Mouse (Mus musculus) liver, embryonic 13.5 days (tissue): ENCODE measurements around the gene Ostn. TPM values are rescaled to one million over a fixed set of nuclear protein-coding genes. Genes with fewer than 3 reads are reported as not detected.
"Not testable (repeated sequence)": the region's sequence is repeated elsewhere in the genome, so short reads cannot be mapped to it uniquely, and the experiment has no call there.

Source experiments
- ATAC-seq: fragments of 200-750 bp; cut with Nextera tagmentation; 2 replicates; pipeline ENCODE4 v1.8.0; 2017; ENCODE audit warnings: low read depth, mild to moderate bottlenecking, moderate number of reproducible peaks, moderate library complexity
- DNase-seq: peaks from one replicate; pipeline ENCODE4 v3.0.0; 2022
- H3K27ac ChIP-seq: fragments of 300-500 bp; sonication (generic); 2 replicates; pipeline ENCODE4 v1.5.1; 2015; ENCODE audit warnings: moderate library complexity, mild to moderate bottlenecking, inconsistent platforms
- H3K27me3 ChIP-seq: fragments of 300-500 bp; sonication (generic); 2 replicates; pipeline ENCODE4 v1.6.1; 2015; ENCODE audit warnings: mild to moderate bottlenecking, inconsistent platforms
- H3K36me3 ChIP-seq: fragments of 300-500 bp; sonication (generic); 2 replicates; pipeline ENCODE4 v1.6.1; 2015; ENCODE audit warnings: mild to moderate bottlenecking, inconsistent platforms
- H3K4me1 ChIP-seq: fragments of 300-500 bp; sonication (generic); replicated peaks from 2 replicates; pipeline ENCODE4 v1.6.1; 2015; ENCODE audit warnings: inconsistent platforms
- H3K4me2 ChIP-seq: fragments of 300-500 bp; sonication (generic); 2 replicates; pipeline ENCODE4 v1.6.1; 2015; ENCODE audit warnings: inconsistent platforms, mild to moderate bottlenecking, moderate library complexity
- H3K4me3 ChIP-seq: fragments of 300-500 bp; sonication (generic); replicated peaks from 2 replicates; pipeline ENCODE4 v1.5.1; 2015; ENCODE audit warnings: mild to moderate bottlenecking, inconsistent platforms
- H3K9ac ChIP-seq: fragments of 300-500 bp; sonication (generic); 2 replicates; pipeline ENCODE4 v1.6.1; 2015; ENCODE audit warnings: mild to moderate bottlenecking, inconsistent platforms
- H3K9me3 ChIP-seq: fragments of 300-500 bp; sonication (generic); replicated peaks from 2 replicates; pipeline ENCODE4 v1.6.1; 2016; ENCODE audit warnings: inconsistent platforms
- WGBS: fragments of 180-500 bp; shearing (Covaris S2); methylation state at CpG from one replicate; pipeline ENCODE4 v1.1.7; 2015; ENCODE audit not compliant: insufficient replicate concordance; 5-methylcytosine and 5-hydroxymethylcytosine counted together
- polyA plus RNA-seq: library from polyadenylated mRNA; unstranded; fragments of >200 nt; fragmentation: Nextera tagmentation; extraction: Ambion mirVana; gene quantifications from 2 replicates; pipeline ENCODE4 v1.2.1, GENCODE M21; 2015

Gene Ostn
- not detected in 2 replicates for polyA plus RNA-seq

GRCm38 (mm10) chr16:27307189-27307588 is at the start of gene Ostn:
Gene Ostn, plus strand, starts transcription at chr16:27307489.
- not testable (repeated sequence) for H3K36me3 ChIP-seq, H3K4me1 ChIP-seq, H3K9ac ChIP-seq, ATAC-seq, H3K4me2 ChIP-seq, H3K27me3 ChIP-seq, H3K27ac ChIP-seq, H3K9me3 ChIP-seq, H3K4me3 ChIP-seq, DNase-seq
- 54% methylated on average over 4 of the region's 4 CpGs for WGBS

GRCm38 (mm10) chr16:27268748-27269147 is 38.5 kb upstream of the Ostn start:
- Histone ChIP-seq H3K9me3 (no peaks in the 10 kb centered on the region), H3K4me2 (no peak overlapping the region), H3K36me3 (no peaks in the 10 kb centered on the region), H3K4me1 (no peaks in the 10 kb centered on the region), H3K4me3 (no peak overlapping the region), H3K27ac (no peak overlapping the region), H3K9ac (no peak overlapping the region), H3K27me3 (no peaks in the 10 kb centered on the region)
- 49% methylated on average over 4 of the region's 4 CpGs for WGBS
- no peak for DNase-seq
- no peak for ATAC-seq

- 70% methylated on average over 3 of the region's 3 CpGs for WGBS
- H3K9ac ChIP-seq, result no peak overlapping the region
- no peak overlapping the region for H3K27ac ChIP-seq
- H3K36me3 ChIP-seq, result no peaks in the 10 kb centered on the region
- DNase-seq (no peak), ATAC-seq (no peak)
- H3K4me3 ChIP-seq, result no peak overlapping the region
- no peak overlapping the region for H3K4me2 ChIP-seq
- no peaks in the 10 kb centered on the region for H3K9me3 ChIP-seq
- no peaks in the 10 kb centered on the region for H3K27me3 ChIP-seq
- H3K4me1 ChIP-seq, result no peaks in the 10 kb centered on the region
Observed at GRCm38 (mm10) chr16:27287410-27287809, 19.9 kb upstream of the Ostn start.

GRCm38 (mm10) chr16:27296508-27296907 is 10.8 kb upstream of the Ostn start:
- Histone ChIP-seq H3K27ac (no peak overlapping the region), H3K4me3 (no peak overlapping the region), H3K27me3 (no peaks in the 10 kb centered on the region), H3K4me1 (no peaks in the 10 kb centered on the region), H3K9ac (no peak overlapping the region), H3K4me2 (no peak overlapping the region), H3K9me3 (no peaks in the 10 kb centered on the region), H3K36me3 (no peaks in the 10 kb centered on the region)
- no peak for ATAC-seq
- 70% methylated on average over 3 of the region's 3 CpGs for WGBS
- DNase-seq, result no peak

DNA sequence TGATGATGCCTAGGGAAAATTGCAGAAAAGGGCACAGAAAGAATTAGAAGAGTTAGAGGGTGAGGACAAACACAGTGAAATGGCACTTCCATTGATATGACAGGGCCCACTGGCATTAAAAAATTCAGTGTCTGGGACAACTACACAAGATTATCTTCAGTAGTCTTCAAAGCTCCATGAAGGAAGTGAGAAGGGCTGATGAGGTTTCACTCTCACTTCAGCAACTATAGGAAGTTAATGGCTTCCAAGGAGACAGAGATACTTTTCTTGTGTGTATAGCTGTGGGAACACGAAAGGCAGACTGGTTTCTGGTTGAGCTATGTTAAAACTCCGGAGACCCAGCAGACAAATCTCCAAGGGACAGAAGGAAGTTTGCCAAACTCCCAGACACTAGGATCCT is 10.4 kb upstream of the Ostn start:
- Histone ChIP-seq H3K27me3 (no peaks in the 10 kb centered on the region), H3K36me3 (no peaks in the 10 kb centered on the region), H3K9ac (no peak overlapping the region), H3K4me2 (no peak overlapping the region), H3K9me3 (no peaks in the 10 kb centered on the region), H3K4me1 (no peaks in the 10 kb centered on the region), H3K4me3 (no peak overlapping the region), H3K27ac (no peak overlapping the region)
- DNase-seq (no peak), ATAC-seq (no peak)
- WGBS, result 45% methylated on average over 2 of the region's 2 CpGs

DNA sequence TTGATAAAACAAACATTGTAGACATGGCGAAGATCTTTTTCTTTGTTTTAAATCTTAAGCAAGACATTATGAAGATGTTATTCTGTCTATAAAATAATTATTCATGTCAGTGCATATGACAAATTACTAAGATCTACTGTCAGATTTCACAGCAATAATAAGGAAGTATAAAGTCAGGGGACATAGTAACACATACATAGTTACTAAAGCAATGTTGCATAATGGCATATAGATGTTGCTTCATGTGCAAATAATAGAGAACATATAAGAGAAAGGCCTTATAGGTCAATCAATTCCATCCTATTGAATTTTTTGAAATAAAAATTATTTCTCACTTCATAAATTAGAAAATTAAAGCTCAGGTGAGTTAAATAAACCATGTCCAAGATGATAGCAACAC is 11.8 kb downstream of the Ostn start:
- H3K4me3 ChIP-seq, result no peak overlapping the region
- ATAC-seq (no peak), DNase-seq (no peak)
- no peak overlapping the region for H3K9ac ChIP-seq
- no peaks in the 10 kb centered on the region for H3K27me3 ChIP-seq
- no peak overlapping the region for H3K27ac ChIP-seq
- H3K4me1 ChIP-seq, result no peaks in the 10 kb centered on the region
- H3K9me3 ChIP-seq, result no peaks in the 10 kb centered on the region
- 61% methylated on average over 1 of the region's 1 CpGs for WGBS
- no peak overlapping the region for H3K4me2 ChIP-seq
- H3K36me3 ChIP-seq, result no peaks in the 10 kb centered on the region

DNA sequence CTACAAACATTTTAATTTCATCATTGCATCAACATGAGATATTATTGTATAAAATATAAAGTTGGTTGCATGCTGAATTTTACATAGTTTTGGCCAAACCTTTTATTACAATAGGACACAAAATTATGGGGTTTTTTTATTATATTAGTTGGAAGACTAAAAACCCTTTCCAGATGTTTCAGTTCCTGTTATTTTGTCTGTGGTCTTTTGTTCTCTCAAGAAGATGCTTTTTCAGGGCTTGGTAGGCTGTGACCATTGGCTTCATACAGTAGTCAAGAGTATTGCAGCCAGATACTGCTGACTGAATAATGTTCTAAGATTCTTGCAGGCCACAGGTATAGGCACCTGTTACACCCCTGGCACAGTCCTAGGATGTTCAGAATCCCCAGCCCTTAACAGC is 14.8 kb downstream of the Ostn start:
- Histone ChIP-seq H3K27ac (no peak overlapping the region), H3K9ac (no peak overlapping the region), H3K27me3 (no peaks in the 10 kb centered on the region), H3K9me3 (no peaks in the 10 kb centered on the region), H3K4me2 (no peak overlapping the region), H3K36me3 (no peaks in the 10 kb centered on the region), H3K4me1 (no peaks in the 10 kb centered on the region), H3K4me3 (no peak overlapping the region)
- ATAC-seq (no peak), DNase-seq (no peak)

DNA sequence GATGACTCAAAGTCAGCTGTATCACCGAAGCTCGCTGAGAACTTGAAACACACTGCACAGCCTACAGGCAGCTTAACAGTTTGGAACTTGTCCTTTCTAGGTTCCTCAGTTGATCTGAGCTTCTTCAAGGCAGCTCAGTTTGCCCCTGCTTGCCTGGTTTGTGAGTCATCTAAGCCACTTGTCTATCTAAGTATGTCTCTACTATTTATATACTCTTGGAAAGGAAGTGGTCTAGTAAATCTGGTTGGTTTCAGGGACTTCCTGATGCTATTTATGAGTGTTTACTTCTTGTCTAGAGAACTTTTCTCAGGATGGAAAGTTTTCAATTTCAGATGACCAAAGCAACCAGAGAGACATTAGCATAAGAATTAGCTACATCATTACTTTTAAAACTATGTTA is 19.2 kb downstream of the Ostn start:
- Histone ChIP-seq H3K27ac (no peak overlapping the region), H3K4me2 (no peak overlapping the region), H3K9me3 (no peaks in the 10 kb centered on the region), H3K4me1 (no peaks in the 10 kb centered on the region), H3K27me3 (no peaks in the 10 kb centered on the region), H3K9ac (no peak overlapping the region), H3K4me3 (no peak overlapping the region), H3K36me3 (no peaks in the 10 kb centered on the region)
- ATAC-seq (no peak), DNase-seq (no peak)
- WGBS, result 81% methylated on average over 2 of the region's 2 CpGs

GRCm38 (mm10) chr16:27347521-27347920 is 40.2 kb downstream of the Ostn start:
- Histone ChIP-seq H3K9ac (no peak overlapping the region), H3K4me2 (no peak overlapping the region), H3K27ac (no peak overlapping the region), H3K4me3 (no peak overlapping the region), H3K4me1 (no peaks in the 10 kb centered on the region), H3K36me3 (no peaks in the 10 kb centered on the region), H3K27me3 (no peaks in the 10 kb centered on the region), H3K9me3 (no peaks in the 10 kb centered on the region)
- no peak for DNase-seq
- ATAC-seq, result no peak
- 61% methylated on average over 3 of the region's 3 CpGs for WGBS

DNA sequence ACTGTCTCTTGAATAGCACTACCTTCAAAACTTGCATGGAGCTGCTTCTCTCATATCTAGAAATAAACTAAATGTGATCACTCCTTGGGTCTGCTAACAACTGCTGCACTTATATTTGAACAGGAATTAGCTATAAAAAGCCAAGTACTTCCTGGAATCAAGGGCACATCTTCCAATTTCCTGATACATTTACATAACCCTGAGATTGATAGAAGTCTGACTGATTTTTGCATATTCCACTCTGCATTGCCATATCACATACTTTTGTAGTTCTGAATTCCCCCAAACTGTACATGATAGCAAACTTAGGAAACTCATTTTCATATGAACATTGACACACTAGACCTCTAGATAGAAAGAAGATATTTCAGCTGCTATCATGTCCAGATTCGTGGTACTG is 41.1 kb downstream of the Ostn start:
- Histone ChIP-seq H3K36me3 (no peaks in the 10 kb centered on the region), H3K27me3 (no peaks in the 10 kb centered on the region), H3K4me3 (no peak overlapping the region), H3K9me3 (no peaks in the 10 kb centered on the region), H3K27ac (no peak overlapping the region), H3K9ac (no peak overlapping the region), H3K4me2 (no peak overlapping the region), H3K4me1 (no peaks in the 10 kb centered on the region)
- WGBS, result 26% methylated on average over 1 of the region's 1 CpGs
- ATAC-seq (no peak), DNase-seq (no peak)

GRCm38 (mm10) chr16:27349235-27349634 is 41.9 kb downstream of the Ostn start:
- Histone ChIP-seq H3K9me3 (no peaks in the 10 kb centered on the region), H3K27ac (no peak overlapping the region), H3K4me3 (no peak overlapping the region), H3K27me3 (no peaks in the 10 kb centered on the region), H3K4me2 (no peak overlapping the region), H3K36me3 (no peaks in the 10 kb centered on the region), H3K9ac (no peak overlapping the region), H3K4me1 (no peaks in the 10 kb centered on the region)
- DNase-seq, result no peak
- ATAC-seq, result no peak
- 74% methylated on average over 2 of the region's 2 CpGs for WGBS

- Histone ChIP-seq H3K9me3 (no peaks in the 10 kb centered on the region), H3K4me1 (no peaks in the 10 kb centered on the region), H3K36me3 (no peaks in the 10 kb centered on the region), H3K4me3 (no peak overlapping the region), H3K4me2 (no peak overlapping the region), H3K9ac (no peak overlapping the region), H3K27ac (no peak overlapping the region), H3K27me3 (no peaks in the 10 kb centered on the region)
- DNase-seq (no peak), ATAC-seq (no peak)
- 70% methylated on average over 7 of the region's 7 CpGs for WGBS
Observed at GRCm38 (mm10) chr16:27349878-27350532, 42.7 kb downstream of the Ostn start.
